Mouse (Mus musculus): ENCODE results near the gene Abcg8.

DNA sequence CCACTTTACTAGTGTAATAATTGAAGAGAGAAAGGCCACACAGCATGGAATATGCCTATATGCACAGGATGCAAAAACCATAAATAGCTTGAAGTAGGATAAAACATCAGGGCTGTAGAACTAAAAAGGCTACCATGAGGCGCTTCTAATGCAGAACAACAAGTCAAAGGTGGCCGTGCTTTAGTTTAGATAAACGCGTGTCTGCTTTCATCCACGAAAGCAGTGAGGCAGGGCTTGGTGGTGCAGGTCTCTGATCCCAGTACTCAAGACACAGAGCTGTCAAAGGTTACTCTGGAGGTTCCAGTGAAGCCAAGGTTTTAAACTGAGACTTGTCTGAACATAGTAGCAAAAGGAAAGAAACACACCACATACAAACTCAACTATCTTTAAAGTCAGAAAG is 53.0 kb downstream of the Abcg8 start:
- TF ChIP-seq CTCF (IDR thresholded peaks at IDR 0.05; ENCODE audit: control insufficient read depth, insufficient read depth, insufficient read length) (no peak), USF1 (IDR thresholded peaks at IDR 0.05; ENCODE audit: low read depth) (no peak), FOSL1 (IDR thresholded peaks at IDR 0.05; ENCODE audit: insufficient read depth, low read length, poor library complexity, severe bottlenecking) (no peak), MAX (IDR thresholded peaks at IDR 0.05) (no peak)
